Mouse (Mus musculus) ovary, postnatal 14 days (tissue): ENCODE measurements around the gene Ctns.
A peak's percentile ranks its signal among the peaks of the same experiment; 100 is the strongest.

Source experiments
- DNase-seq: peaks from one replicate; pipeline ENCODE4 v3.0.0; 2022; ENCODE audit warnings: low spot score

The Ctns gene

DNA sequence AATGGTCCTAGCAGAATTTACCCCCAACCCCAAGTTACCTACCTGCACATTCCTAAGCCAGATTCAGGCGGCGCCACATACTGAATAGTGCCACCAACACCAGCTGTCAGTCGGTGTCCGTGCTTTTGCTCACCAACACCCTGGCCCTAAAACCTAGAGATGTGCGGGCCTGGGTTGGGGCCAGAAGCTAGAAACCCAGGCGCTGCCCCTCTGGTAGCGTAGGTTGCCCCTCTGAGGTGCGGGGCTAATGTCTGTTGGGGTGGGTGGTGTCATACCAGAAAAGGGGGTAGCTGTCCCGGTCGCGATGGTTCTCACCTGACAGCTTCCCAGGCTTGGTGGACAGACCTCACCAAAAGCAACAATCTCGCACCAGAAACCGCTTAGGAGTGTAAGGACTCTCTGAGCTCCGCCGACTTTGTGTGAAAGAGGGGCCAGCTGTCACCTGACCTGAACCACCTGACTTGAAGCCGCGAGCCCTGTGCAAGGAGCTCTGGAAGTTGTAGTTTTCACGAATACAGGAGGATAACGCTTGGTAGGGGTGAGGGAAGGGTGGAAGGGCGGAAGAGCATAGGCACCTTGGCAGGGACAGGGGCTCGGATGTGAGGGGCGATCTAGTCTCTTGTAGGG lies at the start of gene Ctns:
TSS of gene Ctns (minus strand) at position 440 of the 627 bp plus-strand sequence.
- no peak for DNase-seq

DNA sequence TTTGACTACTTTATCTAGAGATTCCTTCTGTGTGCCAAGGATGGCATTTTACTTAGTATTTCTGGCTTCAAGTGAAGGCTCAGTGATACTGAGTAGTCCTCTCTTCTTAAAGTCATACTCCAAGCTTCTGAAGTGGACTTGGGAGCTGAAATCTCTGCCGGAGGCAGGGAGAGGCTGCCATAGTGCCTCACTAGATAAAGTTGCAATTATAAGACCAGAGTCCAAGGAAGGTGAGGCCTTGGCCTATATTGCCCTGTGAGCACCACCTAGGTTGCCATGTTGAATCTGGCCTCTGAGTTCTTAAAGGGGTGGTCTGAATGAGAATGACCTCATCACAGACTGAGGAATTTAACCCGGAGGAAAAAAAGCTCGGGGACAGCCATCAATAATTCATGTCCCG lies 43.9 kb upstream of the Ctns start:
- DNase-seq: no peak

DNA sequence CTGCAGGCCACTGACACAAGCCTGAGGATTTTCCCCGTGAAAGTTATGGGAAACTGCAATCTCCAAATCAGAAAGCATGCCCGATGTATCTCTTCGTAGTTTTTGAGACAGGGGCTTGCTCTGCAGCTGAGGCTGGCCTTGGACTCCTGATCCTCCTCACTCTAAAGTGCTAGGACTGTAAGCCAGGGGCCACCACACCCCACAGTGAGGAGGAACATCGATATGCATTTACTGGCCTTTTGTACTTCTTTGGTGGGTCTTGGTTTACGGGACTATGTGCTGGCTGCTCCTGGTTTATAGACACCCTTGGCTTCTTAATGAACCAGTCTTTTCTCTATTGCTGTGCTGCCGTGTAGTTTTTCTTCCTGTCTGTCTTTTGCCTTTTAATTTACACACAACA lies 43.4 kb upstream of the Ctns start:
- DNase-seq: no peak

DNA sequence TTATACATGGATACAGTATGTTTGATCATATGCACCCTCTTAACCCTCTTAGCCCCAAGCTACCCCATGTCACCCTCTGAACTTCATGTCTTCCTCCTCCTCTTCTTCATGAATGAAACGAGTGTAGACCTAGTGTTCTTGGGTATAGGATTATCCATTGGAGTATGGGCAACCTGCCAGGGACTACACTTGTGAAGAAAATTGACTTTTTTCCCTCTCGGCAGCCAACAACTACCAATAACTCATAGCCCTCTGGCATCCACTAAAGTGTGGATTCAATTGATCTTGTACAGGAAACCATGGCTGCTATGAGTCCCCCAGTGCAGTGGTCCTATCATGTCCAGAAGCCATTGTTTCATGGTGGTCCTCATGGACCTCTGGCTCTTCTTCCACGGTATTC lies 37.9 kb upstream of the Ctns start:
- no peak for DNase-seq

DNA sequence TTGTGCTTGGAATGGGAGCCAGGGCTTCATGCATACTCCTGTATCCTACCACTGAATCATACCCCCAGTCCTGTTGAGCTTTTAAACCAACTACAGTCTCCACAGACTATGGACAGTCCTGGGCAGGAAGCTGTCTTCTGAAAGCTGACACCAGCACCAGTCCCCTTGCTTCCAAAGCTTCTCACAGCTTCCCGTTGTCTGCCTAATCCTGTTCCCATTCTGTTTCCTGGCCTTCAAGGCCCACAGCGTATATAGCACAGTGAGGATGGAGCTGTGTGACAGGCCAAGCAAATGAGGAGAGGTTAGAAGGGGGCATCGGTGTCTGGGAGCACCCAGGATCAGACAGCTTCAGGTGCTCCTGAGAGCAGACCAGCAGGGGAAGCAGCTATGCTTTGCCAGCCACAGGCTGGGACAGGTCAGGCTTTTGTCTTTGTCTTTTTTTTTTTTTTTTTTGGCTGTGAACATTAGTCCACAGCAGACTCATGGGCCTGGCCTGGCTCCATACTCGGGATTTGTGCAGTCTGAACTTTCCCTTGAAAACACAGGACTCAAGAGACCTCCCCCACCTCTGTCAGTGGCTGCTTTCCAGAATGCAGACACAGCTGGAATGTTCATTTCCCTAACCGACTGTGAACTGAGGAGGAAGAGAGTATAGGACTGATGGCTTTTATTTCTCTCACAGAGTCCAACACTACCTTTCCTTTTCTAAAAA lies 37.3 kb upstream of the Ctns start:
- DNase-seq: peak; percentile 50

DNA sequence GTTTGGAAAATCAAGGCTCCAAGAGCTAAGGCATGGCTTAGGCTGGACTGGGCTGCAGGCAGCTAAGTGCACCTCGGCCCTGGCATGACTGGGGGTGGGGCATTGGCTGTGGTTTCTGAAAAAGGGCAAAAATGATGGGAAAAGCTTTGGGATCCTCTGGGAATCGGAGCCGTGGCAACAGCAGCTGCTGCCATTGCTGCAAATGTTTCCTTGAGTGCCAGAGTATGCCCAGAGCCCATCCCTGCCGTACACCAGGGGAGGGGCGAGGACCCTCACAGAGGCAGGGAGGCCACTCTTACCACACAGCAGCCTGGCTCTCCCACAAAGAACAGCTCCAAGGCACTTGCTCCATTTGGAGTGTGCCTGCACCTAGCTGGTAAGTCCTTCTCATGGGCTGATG lies 35.1 kb upstream of the Ctns start, which contains the start of gene Trpv1:
TSS of gene Trpv1 (plus strand) at position 301 of the 400 bp plus-strand sequence.
- no peak for DNase-seq

DNA sequence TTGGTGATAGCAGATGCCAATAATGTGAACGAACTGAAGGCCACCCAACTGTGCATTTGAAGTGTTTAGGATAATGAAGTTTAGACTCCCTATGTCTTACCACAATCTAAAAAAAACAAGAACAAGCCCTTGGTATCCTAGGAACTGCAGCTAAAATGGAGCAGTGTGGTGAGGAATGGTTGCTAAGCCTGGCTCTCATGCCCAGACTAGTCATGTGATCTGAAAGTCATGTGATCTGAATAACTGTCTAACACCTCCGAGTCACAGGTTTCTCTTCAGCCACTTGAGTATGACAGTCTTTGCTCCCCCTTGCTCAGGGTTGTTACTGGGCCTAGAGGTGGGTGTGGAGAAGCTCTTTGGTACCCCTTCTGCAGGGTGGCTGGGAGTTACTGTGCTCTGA lies 33.7 kb upstream of the Ctns start:
- DNase-seq: no peak

DNA sequence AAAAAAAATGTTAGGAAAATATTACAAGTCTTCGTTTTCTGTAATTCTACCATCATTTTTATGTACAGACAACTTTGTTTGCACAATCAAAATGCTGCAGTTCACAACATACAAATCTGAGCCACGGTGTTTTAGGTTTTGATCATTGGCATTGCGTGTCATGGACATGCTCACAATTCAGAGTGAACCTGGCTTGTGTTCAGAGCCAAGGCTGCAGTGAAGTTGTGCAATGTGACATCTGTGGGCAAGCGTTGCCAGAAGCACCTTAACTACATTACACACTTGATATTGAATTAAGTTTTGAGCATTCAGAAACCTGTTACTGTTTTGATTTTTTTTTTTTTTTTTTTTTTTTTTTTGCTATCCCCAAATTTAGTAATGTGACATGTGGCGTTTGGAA lies 31.2 kb upstream of the Ctns start:
- DNase-seq: no peak

DNA sequence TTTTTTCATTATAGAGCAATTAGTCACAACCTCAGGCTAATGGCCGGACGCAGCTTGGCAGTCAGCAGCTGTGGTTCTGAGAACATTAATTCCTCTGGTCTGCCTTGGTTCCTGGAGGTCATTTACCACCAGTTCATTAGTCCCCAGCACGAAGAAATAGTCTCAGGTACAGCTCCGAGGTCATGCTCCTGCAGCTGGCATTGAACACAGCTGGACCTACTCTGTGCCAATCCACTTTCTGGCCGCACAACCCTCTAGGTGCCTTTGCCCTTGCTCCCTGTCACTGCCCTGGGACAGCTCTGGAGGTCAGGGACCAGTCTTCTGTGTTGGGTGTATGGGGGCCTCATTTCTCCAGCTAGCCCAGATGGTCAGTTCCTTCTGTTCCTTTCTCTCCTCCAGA lies 30.0 kb upstream of the Ctns start:
- no peak for DNase-seq

DNA sequence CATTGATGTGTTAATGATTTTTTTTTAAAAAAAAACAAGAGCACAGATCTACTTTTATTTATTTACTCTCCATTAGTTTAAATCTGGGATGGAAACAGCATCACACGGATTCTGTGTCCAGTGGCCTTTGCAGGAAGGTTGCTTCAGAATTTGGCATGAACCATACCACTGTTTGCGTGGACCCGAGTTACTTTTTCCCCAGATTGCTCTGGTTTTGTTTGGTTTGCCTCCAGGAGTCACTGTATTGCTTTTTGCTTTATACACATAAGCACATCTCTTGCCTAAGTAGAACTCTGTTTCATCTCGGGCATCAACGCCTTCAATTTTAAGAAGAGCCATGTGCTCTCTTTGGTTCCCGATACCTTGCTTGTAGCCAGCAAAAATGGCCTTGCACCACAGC lies 27.0 kb upstream of the Ctns start:
- DNase-seq: no peak

DNA sequence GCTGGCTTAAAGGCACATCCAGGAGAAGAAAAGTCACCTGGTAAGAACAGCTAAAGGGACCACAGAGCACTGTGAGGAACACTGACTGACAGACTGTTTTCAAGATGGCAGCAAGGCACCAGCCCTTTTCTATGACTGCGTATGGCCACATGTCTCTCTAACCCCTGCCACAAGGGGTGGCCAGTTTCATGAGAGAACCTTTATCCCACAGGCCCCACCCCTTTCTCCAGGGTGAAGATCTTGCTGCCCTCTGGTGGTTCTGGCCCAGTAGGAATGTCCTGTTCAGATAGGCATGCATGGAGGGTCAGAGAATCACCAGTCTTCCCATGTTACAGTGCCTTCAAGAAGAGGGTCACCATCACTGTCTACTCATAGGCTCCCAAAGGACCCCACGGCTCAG lies 25.1 kb upstream of the Ctns start:
- DNase-seq: no peak

DNA sequence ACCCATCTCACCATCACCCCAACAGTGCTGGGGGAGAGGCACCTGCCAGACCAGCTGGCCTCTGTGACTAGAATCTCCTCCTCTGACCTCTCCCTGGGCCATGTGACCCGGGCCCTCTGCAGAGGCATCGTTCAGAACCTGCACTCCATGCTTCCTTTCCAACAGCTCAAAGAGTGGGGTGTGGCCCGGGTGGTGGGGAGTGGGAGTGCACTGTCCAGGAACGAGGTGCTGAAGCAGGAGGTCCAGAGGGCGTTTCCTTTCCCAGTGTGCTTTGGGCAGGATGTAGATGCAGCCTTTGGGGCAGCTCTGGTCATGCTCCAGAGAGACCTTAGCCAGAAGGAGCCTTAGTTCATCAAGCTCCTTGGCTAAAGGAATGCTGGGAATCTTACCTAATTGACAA lies 24.0 kb upstream of the Ctns start:
- DNase-seq: no peak

DNA sequence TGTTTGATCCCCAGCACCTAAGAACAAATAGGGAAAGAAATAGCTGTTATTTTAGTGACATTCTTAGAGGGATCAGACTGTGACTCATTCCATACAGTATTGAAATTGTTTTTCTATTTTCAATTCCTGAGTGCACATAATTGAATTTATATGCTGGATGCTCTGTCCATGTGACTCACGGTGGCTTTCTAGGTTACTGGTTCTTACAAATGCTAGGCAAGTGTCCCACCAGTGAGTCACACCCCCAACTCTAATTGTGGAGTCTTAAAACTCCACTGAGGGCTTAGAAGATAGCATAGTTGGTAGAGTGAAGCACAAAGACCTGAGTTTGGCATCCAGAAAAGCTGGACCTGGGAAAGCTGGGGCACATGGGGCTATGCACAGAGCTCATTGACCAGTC lies 21.8 kb upstream of the Ctns start:
- no peak for DNase-seq

DNA sequence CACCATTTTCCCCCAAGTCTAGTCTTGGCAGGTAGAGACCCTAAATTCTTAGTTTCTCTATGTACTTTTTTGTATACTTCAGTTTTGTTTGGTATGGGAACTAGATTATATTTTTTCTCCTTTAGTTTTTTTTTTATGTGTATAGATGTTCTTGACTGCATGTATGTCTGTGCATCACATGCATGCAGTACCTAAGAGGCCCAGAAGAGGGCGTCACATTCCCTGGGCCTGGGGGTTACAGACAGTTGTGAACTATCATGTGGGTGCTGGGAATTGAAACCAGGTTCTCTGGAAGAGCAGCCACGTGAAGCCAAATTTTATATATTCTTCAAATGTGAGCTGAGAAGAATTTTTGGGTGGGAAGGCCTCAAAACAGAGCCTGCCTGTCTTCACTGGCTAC lies 20.8 kb upstream of the Ctns start:
- DNase-seq: no peak

DNA sequence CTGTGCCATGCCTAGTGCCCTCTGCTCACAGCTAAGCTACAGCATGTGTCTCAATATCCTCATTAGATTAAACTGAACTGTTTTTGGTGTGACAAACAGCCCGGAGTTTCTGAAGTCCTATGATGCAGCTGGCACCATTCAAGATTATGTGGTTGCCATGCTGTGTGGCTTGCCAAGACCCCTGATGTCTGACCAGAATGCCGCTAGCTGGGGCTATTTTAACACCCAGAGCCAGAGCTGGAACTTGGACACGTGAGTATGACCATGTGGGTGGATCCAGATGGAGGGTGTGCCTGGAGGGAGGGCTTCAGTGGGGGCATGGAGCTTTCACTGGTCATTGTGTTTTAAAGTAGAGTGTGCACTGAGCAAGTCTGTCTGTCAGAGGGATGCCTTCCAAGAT lies 15.1 kb upstream of the Ctns start:
- DNase-seq: no peak

DNA sequence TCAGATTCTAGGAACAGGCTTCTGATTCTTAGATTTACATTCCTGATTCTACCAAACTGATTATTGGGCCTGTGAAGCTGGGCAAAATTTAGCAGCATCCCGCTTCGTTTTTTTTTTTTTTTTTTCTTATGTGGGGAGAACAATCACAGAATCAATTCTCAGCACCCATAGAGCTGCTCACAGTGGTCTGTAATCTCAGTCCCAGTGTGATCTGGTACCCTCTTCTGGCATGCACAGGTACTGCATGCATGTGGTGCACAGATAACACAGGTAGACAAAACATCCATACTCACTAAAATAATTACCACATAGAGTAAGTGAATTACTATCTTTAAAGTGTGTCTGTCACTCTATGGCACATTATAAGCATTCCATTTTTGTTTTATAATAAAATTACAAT lies 8.8 kb upstream of the Ctns start:
- DNase-seq: no peak

DNA sequence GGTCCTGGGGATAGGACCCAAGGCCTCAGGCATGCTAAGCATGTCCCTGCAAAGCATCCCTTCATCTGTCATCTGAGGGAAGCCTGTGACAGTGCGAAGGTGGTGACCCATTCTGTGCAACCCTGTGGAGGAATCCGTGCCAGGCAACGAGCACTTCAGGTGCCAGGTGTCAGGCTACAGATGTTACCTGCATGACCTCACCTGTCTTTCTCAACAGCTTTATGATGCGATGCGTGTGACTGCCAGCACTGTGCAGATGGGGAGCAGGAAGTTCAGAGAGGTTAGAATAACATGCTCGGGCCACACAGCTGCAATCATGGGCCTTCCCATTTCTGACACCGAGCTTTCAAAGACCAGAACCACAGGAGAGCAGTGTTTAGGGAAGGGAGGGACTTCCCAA lies 6.4 kb upstream of the Ctns start:
- DNase-seq: no peak

DNA sequence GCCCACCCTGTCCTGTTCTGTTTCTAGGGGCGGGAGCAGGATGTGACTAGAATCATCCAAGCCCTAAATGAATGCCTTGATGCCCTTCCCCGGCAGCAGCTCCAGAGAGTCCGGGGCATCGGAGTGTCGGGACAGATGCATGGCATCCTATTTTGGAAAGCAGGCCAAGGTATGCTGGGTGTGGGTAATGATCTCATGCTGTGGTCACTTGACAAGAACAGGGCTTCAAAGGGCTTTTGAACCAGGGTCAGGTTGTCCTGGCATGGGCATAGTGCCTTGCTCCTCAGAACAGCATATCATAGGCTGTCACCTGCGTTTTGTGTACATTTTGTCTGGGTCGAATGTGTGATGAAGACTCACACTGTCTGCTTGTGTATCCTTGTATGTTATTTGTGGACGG lies 5.1 kb upstream of the Ctns start:
- DNase-seq: no peak

DNA sequence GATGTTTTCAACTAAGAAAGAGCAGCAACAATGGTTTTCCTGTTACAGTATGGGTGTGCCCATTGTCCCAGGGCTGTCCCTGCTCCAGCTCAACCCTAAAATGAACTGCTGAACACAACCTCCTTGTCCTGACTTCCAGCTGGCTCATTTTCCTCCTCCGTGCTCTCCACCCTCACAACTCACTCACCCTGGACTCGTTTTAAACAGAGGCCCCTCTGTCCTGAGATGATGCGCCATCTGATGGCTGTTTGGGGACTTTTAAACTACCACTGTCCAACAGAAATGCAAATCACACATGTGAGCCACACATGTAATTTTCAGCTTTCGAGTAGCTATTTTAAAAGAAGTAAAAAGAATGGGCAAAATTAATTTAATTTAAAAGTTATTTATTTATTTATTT lies 2.8 kb upstream of the Ctns start:
- DNase-seq: no peak

DNA sequence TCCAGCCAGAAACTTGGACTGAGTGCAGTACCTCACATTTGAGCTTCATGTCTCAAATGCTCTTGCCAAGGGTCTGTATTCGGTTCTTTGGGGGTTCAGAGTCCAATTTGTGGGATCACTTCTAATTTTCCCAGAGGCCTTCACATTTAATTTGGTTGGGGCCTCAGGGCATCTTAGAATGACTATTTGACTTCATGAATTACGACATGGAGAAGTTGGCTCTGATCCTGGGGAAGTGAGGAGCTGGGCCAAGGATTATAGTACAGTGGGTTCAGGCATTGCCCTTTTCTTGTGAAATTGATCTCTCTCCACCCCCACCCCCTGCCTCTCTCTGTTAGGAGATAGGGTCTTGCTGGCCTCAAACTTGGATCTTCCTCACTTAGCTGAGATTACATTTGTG lies 2.2 kb upstream of the Ctns start:
- no peak for DNase-seq

DNA sequence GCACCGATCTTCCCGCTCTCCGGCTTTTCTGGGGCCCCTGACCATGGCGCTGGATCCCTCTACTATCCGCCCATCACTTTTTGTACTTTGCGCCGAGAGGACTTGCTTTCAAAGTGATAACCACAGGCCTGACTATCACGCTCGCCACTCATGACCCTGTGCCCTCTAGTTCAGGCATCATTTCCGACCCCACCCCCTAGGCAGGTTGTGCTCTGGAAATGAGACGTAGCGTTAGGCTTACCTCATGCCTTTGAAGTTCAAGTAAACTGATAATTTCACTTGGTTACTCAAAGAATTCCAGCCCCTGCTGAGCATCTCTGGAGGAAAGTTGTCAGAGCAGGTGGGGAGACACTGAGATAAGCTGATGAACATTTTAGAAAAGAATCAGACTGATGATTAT lies 1.0 kb upstream of the Ctns start:
- DNase-seq: no peak

DNA sequence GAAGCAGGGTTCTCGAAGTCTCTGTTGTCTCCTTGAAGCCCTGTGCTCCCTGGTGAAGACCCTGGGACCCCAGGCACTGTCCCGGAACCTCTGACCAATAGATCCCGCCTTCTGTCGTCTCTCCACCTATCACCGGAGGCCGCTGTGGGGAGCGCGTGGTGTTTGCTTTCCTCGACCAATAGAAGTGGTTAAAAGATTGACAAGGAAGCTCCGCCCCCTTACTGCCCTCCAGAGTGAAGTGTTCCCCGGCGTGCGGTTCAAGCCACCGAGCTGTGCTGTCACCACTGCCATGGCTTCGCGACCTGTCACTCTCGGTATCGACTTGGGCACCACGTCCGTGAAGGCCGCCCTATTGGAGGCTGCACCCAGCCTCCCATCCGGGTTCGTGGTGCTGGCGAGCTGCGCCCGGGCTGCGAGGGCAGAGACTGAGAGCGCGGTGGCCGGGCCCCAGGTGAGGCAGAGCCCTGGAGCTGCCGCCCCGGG lies 429 bp upstream of the Ctns start, which contains the start of gene Shpk:
TSS of gene Shpk (plus strand) at position 231 of the 483 bp plus-strand sequence.
- peak; percentile 87 for DNase-seq

DNA sequence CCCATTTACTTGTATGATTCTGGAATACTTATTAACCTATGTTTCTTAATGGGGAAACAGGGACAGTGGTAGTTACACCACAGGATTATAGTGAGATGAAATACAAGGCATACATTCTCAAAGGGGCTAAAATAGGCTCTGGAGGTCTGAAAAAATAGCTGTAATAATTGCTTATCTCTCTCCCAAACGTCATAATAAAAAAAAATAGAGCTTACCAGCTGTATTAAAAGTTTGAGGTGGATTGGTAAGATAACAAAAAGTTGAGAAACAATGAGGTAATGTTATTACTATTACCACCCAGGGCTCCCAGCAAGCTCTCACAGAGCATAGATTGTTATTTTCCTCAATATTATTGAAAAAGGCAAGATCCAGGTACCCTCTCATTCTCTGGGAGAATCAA lies 652 bp downstream of the Ctns start:
- no peak for DNase-seq

DNA sequence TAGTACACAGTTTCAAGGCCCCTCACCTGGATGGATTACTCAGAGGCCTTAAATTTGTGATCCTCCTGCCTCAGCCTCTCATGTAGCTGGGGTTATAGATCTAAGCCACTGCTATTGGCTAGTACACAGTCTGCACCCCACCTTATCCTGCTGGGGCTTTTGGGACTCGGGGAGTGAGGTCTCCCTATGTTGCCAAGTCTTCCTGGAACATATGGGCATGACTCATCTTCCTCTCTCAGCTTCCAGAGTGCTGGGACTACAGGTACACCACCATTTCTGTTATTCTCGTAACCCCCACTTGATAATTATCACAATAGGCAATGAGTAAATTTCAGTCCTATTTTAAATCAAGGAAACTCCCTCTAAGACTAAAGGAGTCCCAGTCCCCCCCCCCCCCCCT lies 4.4 kb downstream of the Ctns start:
- no peak for DNase-seq
